Mouse (Mus musculus) CH12F3 (cell line): ENCODE data around the gene Arid1b.

Experiments
- in situ Hi-C: fragments of 300-500 bp; cut with MboI; formaldehyde crosslinking; loops from 2 replicates; pipeline ENCODE4 v1.14.3; 2020; ENCODE audit warnings: low sequenced_read_pairs

The Arid1b gene

GRCm38 (mm10) chr17:5179004-5179403 lies 184.9 kb downstream of the Arid1b start:
- in situ Hi-C loops, result no loop called here

DNA sequence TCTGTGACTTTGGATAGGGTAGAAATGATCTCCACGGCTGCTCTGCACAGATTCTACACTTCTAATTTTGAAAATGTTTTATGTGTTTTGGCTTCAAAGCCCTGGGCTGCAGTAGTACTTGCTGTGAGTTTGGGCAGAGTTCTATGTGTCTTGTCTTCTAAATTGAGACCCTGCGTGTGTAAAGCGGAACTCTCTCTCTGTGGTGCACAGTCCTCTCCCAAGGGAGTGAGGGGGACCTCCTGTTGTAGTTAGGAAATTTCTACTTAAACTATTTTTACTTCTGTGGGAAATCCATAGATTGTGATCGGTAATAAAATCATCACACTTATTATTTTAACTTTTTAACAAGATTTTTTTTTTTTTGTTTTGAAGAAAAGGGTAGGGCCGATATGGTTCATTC lies 185.3 kb downstream of the Arid1b start:
- in situ Hi-C loops, result no loop called here

- in situ Hi-C loops, result no loop called here
Observed at GRCm38 (mm10) chr17:5179925-5180525, 185.9 kb downstream of the Arid1b start.

DNA sequence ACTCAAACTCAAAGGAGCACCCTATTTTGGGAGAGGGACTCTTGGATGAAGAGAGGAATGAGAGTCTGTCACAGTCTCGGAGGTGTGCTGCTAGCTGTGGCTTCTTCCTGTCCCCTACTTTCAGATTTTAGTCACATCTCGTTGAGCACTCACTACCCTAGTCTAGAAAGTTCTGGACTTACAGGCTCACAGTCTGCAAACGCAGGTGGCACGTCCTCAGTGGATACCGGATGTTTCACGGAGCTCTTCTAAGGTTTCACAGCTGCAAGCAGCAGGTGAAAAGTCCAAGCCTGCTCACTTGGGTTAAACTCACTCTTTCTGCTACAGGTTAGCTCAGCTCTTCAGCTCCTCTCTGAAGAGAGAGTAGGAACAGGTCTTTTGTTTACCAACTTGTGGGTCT lies 186.8 kb downstream of the Arid1b start:
- in situ Hi-C loops, result no loop called here

- in situ Hi-C loops, result no loop called here
Observed at GRCm38 (mm10) chr17:5182493-5182892, 188.4 kb downstream of the Arid1b start.

- in situ Hi-C loops, result no loop called here
Observed at GRCm38 (mm10) chr17:5185501-5185900, 191.4 kb downstream of the Arid1b start.

DNA sequence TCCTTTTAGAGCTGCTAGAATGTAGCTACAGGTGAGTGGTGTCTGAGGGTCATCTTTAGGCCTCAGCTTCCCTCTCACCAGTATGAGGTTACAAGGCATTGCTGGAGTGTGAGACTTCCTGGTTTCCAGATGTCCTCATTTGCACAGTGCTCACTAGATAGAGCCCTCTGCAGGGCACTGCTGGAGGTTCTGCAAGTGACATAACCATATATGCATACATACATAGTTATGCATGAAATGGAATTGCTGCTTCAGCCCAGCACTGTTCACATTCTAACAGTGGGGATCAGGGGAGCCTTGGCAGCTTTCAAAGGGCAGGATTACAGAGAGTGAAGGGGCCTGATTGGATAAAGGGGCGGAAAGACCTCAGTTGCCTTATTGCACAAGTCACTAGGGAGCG lies 193.4 kb downstream of the Arid1b start:
- in situ Hi-C loops, result no loop called here

DNA sequence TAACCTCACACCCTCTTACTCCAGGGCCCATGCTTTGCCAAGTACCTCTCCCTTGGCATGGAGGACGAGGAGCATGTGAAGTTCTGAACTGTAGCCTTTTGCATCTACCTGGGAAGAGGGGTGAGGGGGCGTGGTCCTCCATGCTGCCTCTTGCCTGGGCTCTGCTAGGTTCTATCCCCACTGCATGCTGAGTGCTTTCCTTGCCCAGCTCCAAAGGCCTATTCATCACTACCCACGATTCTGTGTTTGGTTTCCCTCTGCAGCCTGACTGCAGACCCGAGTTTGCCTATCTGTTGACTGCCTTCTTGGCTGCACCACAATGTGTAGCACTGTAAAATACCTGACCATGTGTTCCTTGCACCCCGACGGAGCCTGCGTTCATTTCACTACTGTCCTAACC lies 194.3 kb downstream of the Arid1b start:
- in situ Hi-C loops, result no loop called here

DNA sequence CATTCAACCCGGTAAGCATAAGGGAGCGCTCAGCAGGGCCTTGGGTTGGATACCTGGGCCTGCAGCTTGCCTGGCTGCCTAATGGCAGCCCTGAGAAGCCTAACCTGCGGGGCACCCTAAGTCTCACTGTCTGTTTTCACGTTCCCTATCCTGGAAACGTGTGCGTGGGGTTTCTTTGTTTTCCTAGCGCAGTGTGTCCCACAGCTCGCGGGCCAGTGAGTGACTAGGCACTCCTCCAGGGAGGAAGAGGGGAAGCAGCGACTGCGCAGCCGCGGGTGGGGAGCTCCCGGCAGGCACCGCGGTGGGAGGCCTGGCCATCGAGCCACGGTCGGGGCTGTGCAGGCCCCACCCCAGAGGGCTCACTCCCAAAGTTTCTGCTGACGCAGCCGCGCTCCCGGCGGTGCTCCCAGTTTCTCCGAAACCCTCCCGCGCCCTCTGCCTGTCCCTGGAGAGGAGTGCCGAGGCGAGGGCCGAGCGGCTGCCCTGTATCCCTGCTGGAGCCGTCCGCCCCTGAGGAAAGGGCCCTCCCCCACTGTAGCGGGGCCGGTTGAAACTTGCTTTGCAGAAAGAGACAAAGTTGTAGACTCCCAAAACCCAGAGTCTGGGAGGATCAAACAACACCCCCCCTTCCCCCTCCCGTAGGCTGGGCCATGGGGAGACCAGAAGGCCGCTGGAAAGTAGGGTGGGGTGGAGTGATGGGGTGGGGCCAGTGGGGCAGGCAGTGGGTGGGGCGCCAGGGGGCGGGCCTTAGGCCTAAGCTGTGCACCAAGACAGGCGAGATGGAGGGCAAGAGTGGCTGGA lies 195.6 kb downstream of the Arid1b start:
- in situ Hi-C loops, result no loop called here

DNA sequence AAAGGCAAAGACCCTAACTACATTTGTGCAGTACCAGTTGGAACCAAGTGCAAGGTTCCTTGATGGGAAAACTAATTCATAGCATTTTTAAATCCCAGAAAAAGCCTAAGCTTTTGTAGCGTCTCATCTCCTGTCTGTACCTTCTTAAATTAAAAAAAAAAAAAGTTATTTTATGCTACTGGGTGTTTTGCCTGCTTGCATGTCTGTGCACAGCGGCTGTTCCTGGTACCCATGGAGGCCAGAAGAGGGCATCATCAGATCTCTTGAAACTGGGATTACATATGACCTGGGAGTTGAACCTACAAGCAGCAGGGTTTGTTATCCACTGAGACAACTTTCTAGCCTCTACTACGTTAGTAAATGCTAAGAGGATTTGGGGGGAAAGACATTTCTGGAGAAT lies 196.2 kb downstream of the Arid1b start:
- in situ Hi-C loops, result no loop called here

- in situ Hi-C loops, result no loop called here
Observed at GRCm38 (mm10) chr17:5194157-5194916, 200.2 kb downstream of the Arid1b start.

- in situ Hi-C loops, result no loop called here
Observed at GRCm38 (mm10) chr17:5195397-5195796, 201.3 kb downstream of the Arid1b start.

DNA sequence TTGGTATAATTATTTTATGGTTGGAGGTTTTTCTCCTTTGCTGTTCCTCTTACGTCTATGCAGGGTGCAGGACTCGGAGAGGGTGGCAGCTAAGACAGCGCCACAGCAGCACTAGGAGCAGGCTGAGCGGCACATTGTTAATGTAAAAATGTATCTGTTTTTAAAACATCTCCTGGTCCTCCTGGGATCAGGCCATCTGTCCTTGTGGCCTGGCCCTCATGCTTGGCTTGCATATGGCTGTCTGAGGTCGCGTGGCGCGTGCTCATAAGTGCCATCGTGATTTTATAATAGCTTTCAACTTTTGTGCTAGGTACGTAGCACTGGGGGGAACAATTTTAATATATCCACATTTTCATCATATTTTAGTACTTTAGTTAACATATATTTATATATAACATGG lies 201.9 kb downstream of the Arid1b start:
- in situ Hi-C loops, result no loop called here

DNA sequence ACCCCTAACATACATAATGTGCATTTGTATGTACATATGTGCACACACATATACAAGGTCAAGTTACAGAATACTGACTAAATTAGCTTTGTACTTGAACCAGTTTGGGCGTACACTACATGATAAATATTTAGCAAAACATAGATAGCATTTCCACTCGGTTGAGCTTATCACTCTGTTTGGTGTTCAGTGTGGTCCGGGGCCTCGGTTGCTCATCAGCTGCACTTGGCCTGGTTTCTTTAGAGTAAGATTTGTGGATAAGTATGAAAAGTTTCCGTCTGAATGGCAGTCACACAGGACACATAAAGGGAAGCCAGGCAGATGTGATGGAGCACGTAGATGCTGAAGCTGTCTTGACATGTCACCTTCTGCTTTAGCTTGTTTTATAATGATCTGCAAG lies 202.4 kb downstream of the Arid1b start:
- in situ Hi-C loops, result no loop called here

DNA sequence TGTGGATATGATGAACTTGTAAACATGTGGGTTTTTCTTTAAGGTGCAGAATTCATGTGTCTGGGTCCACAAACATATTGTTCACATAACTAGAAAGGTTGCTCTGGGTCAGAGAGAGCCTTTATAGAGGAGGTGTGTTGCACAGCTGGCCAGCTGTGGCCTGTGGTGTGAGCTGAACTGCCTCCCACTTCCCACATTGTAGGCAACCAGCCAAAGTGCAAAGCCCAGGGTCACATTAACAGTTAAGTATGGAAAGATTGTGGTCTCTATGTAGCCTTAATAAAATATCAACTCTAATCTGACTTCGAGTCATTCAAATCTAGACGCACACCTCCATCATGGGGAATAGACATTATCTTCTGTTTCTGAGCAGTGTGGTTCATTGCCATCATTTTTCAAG lies 203.0 kb downstream of the Arid1b start:
- in situ Hi-C loops, result no loop called here

DNA sequence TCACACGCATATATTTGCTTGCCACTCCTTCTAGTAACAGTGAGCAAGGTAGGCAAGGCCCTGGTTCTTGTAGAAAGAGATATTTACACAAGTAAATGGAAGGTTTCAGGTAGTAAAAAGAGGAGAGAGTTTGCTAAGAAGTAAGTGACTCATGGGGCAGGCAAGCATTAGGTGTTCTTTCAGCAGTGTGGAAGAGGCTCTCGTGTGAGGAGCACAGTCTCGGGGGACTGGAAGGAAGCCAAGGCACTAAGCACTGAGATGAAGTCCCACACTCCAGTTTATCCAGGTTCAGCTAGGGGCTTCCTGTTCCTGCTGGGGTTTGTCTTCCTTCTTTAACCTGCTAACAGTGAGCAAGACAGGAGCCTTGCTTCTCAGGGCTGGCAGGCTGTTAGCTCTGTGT lies 203.6 kb downstream of the Arid1b start:
- in situ Hi-C loops, result no loop called here

DNA sequence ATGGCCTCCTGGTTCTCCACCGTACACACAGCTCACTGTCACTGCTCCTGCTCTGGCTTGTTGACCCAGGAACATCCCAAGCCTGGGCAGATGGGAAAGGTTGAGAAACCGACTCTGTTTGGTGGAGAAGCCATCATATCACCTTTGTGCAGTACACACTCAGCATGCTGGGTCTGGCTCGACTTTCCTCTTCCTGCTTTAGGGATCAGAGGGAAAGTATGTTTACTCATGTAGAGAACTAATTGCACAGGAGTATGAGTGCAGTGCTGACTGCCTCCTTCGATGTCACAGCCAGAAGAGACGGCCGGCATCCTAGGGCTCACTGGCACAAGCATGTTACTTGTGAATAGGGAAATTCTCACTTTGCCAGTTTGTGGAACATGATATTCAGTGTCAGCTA lies 204.1 kb downstream of the Arid1b start:
- in situ Hi-C loops, result no loop called here

GRCm38 (mm10) chr17:5198811-5199210 lies 204.7 kb downstream of the Arid1b start:
- in situ Hi-C loops, result no loop called here

- in situ Hi-C loops, result no loop called here
Observed at GRCm38 (mm10) chr17:5200638-5201037, 206.5 kb downstream of the Arid1b start.

GRCm38 (mm10) chr17:5201859-5202598 lies 207.9 kb downstream of the Arid1b start:
- in situ Hi-C loops, result no loop called here

- in situ Hi-C loops, result no loop called here
Observed at GRCm38 (mm10) chr17:5202756-5203155, 208.6 kb downstream of the Arid1b start.
